Mouse (Mus musculus) liver, embryonic 14.5 days (tissue): ENCODE data around the gene Dnm3.

Experiments
- CTCF ChIP-seq: IDR thresholded peaks from 2 replicates; pipeline ENCODE4 v1.5.1; 2016; ENCODE audit warnings: antibody characterized with exemption, low read depth, control low read depth
- EP300 ChIP-seq: IDR thresholded peaks from 2 replicates; pipeline ENCODE4 v1.6.1; 2016; ENCODE audit warnings: antibody characterized with exemption, low read depth

DNA sequence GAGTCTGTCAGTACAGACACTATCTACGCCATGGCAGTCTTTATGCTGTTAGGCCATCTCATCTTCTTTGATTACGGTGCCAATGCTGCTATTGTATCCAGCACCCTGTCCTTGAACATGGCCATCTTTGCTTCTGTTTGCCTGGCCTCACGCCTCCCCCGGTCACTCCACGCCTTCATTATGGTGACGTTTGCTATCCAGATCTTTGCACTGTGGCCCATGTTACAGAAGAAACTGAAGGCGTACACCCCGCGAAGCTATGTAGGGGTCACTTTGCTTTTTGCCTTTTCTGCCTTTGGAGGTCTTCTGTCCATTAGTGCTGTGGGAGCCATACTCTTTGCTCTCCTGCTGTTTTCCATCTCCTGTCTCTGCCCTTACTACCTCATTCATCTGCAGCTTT, 507.0 kb downstream of the Dnm3 start:
- no peak for TF ChIP-seq CTCF
- no peak for TF ChIP-seq EP300
